Mouse (Mus musculus) liver, embryonic 12.5 days (tissue): ENCODE results near the gene Alk. TPM values are rescaled to one million over a fixed set of nuclear protein-coding genes. Genes with fewer than 3 reads are reported as not detected.

Experiments
- ATAC-seq: fragments of 200-750 bp; cut with Nextera tagmentation; 2 replicates; pipeline ENCODE4 v1.8.0; 2017; ENCODE audit warnings: moderate number of reproducible peaks, mild to moderate bottlenecking, moderate library complexity
- H3K27ac ChIP-seq: fragments of 300-500 bp; sonication (generic); 2 replicates; pipeline ENCODE4 v1.5.1; 2016; ENCODE audit warnings: mild to moderate bottlenecking
- H3K27me3 ChIP-seq: fragments of 300-500 bp; sonication (generic); replicated peaks from 2 replicates; pipeline ENCODE4 v1.6.1; 2016; ENCODE audit warnings: mild to moderate bottlenecking, moderate library complexity
- H3K36me3 ChIP-seq: fragments of 300-500 bp; sonication (generic); 2 replicates; pipeline ENCODE4 v1.6.1; 2016; ENCODE audit warnings: mild to moderate bottlenecking, moderate library complexity
- H3K4me1 ChIP-seq: fragments of 300-500 bp; sonication (generic); 2 replicates; pipeline ENCODE4 v1.6.1; 2016
- H3K4me2 ChIP-seq: fragments of 300-500 bp; sonication (generic); 2 replicates; pipeline ENCODE4 v1.6.1; 2016; ENCODE audit warnings: mild to moderate bottlenecking, moderate library complexity
- H3K4me3 ChIP-seq: fragments of 300-500 bp; sonication (generic); 2 replicates; pipeline ENCODE4 v1.5.1; 2016; ENCODE audit warnings: mild to moderate bottlenecking, moderate library complexity
- H3K9ac ChIP-seq: fragments of 300-500 bp; sonication (generic); 2 replicates; pipeline ENCODE4 v1.6.1; 2016; ENCODE audit warnings: mild to moderate bottlenecking, moderate library complexity
- H3K9me3 ChIP-seq: fragments of 300-500 bp; sonication (generic); replicated peaks from 2 replicates; pipeline ENCODE4 v1.6.1; 2016; ENCODE audit warnings: mild to moderate bottlenecking, moderate library complexity
- WGBS: fragments of 180-500 bp; shearing (Covaris S2); methylation state at CpG from one replicate; pipeline ENCODE4 v1.1.7; 2016; ENCODE audit not compliant: insufficient replicate concordance; 5-methylcytosine and 5-hydroxymethylcytosine counted together
- polyA plus RNA-seq: library from polyadenylated mRNA; unstranded; fragments of >200 nt; fragmentation: Nextera tagmentation; extraction: Ambion mirVana; gene quantifications from 2 replicates; pipeline ENCODE4 v1.2.1, GENCODE M21; 2016

Gene Alk
- polyA plus RNA-seq, 1 experiment from 2014 or later: 0.14 TPM

DNA sequence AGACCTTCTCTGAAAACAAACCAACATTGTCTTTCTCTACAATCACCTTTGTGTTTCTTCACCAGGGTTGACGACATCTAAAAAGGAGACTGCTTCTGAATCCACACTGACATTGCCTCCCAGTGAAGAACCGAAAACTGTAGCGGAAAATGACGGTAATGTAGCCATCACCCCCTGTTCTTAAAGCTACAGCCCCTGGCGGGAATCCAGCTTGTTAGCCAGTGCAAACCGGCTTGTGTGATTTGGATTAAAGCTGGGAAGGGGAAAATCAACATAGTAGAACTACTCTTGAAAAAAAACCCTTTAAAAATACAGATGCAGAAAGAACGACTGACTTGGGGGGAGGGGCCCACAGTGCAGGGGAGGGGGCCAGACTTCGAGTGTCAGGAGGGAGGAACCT lies 776.8 kb downstream of the Alk start:
- no peak for ATAC-seq
- H3K27ac ChIP-seq: no peak overlapping the region
- H3K4me3 ChIP-seq: no peak overlapping the region
- H3K36me3 ChIP-seq: no peaks in the 10 kb centered on the region
- peaks cover 8% of the 10 kb centered on the region for H3K4me1 ChIP-seq
- H3K9me3 ChIP-seq: no peaks in the 10 kb centered on the region
- no peaks in the 10 kb centered on the region for H3K27me3 ChIP-seq
- no peak overlapping the region for H3K9ac ChIP-seq
- H3K4me2 ChIP-seq: no peak overlapping the region
- WGBS: 52% methylated on average over 8 of the region's 8 CpGs

- Histone ChIP-seq H3K36me3 (no peaks in the 10 kb centered on the region), H3K9ac (no peak overlapping the region), H3K27me3 (no peaks in the 10 kb centered on the region), H3K27ac (no peak overlapping the region), H3K4me1 (peaks cover 8% of the 10 kb centered on the region), H3K4me2 (no peak overlapping the region), H3K9me3 (no peaks in the 10 kb centered on the region), H3K4me3 (no peak overlapping the region)
- ATAC-seq: no peak
- 47% methylated on average over 3 of the region's 3 CpGs for WGBS
Observed at GRCm38 (mm10) chr17:71826603-71827002, 777.8 kb downstream of the Alk start.

DNA sequence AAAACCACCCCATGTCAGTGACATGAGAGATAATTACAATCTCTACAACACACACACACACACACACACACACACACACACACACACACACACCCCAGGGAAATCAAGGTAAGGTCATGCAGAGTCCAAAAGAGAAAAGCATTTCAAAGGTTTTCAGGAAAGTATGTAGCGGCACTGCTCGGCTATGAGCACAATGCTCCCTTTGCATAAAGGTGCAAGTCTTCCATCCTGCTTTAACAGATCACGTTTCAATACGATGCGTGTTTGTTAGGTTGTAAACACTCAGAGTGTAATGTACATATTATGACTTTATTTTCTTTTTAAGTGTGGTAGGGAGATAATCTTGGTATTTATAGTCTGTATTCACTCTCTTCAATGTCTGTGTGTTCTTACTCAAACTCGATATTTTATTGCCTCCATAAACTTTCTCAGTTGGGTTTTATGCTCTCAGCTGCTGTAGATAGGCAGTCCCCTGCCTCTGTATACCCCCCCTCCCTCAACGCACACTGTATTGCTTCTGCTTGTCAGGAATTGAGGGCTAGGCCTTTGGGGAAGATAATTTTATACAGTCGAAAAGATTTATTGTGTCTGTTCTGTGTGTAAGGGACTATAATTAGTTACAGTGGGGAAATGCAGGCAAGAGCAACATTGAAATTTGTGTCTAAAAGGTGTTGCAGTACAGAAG lies 780.7 kb downstream of the Alk start:
- Histone ChIP-seq H3K9me3 (no peaks in the 10 kb centered on the region), H3K27me3 (no peaks in the 10 kb centered on the region), H3K4me2 (no peak overlapping the region), H3K4me1 (peaks cover 8% of the 10 kb centered on the region), H3K4me3 (no peak overlapping the region), H3K27ac (no peak overlapping the region), H3K9ac (no peak overlapping the region), H3K36me3 (no peaks in the 10 kb centered on the region)
- no peak for ATAC-seq
- WGBS: 78% methylated on average over 8 of the region's 8 CpGs

Other genes with a start within 250 kb of the Alk start
- 69.6 and 73.8 TPM in 2 replicates for gene Ypel5, start 231.8 kb upstream of the Alk start, polyA plus RNA-seq